Mouse (Mus musculus) liver, embryonic 11.5 days (tissue): ENCODE results near the gene Chchd5. TPM values are rescaled to one million over a fixed set of nuclear protein-coding genes. Genes with fewer than 3 reads are reported as not detected.

ENCODE experiments used
- ATAC-seq: fragments of 200-750 bp; cut with Nextera tagmentation; replicated peaks from 2 replicates; pipeline ENCODE4 v1.8.0; 2017; ENCODE audit warnings: moderate number of reproducible peaks, mild to moderate bottlenecking, moderate TSS enrichment, moderate library complexity; ENCODE audit not compliant: low FRiP score
- DNase-seq: peaks from one replicate; pipeline ENCODE4 v3.0.0-alpha.2; 2017; ENCODE audit warnings: low spot score
- H3K27ac ChIP-seq: fragments of 300-500 bp; sonication (generic); 2 replicates; pipeline ENCODE4 v1.5.1; 2014; ENCODE audit warnings: mild to moderate bottlenecking, low read depth, low read length, control low read depth
- H3K27me3 ChIP-seq: fragments of 300-500 bp; sonication (generic); replicated peaks from 2 replicates; pipeline ENCODE4 v1.6.1; 2014; ENCODE audit warnings: low read length, mixed read lengths; ENCODE audit not compliant: control insufficient read depth, insufficient read depth
- H3K36me3 ChIP-seq: fragments of 300-500 bp; sonication (generic); 2 replicates; pipeline ENCODE4 v1.6.1; 2014; ENCODE audit warnings: mild to moderate bottlenecking, low read length, moderate library complexity, mixed read lengths; ENCODE audit not compliant: control insufficient read depth, insufficient read depth
- H3K4me1 ChIP-seq: fragments of 300-500 bp; sonication (generic); replicated peaks from 2 replicates; pipeline ENCODE4 v1.6.1; 2014; ENCODE audit warnings: low read length, mixed read lengths; ENCODE audit not compliant: control insufficient read depth, insufficient read depth
- H3K4me2 ChIP-seq: fragments of 300-500 bp; sonication (generic); 2 replicates; pipeline ENCODE4 v1.6.1; 2014; ENCODE audit warnings: mild to moderate bottlenecking, control low read depth, moderate library complexity
- H3K4me3 ChIP-seq: fragments of 300-500 bp; sonication (generic); 2 replicates; pipeline ENCODE4 v1.5.1; 2014; ENCODE audit warnings: low read depth, low read length, control low read depth
- H3K9ac ChIP-seq: fragments of 300-500 bp; sonication (generic); 2 replicates; pipeline ENCODE4 v1.6.1; 2014; ENCODE audit warnings: low read depth, low read length, control low read depth
- H3K9me3 ChIP-seq: fragments of 300-500 bp; sonication (generic); 2 replicates; pipeline ENCODE4 v1.6.1; 2016; ENCODE audit warnings: low read length, inconsistent platforms, mixed read lengths; ENCODE audit not compliant: control insufficient read depth
- WGBS: fragments of 180-500 bp; shearing (Covaris S2); extraction: QIAGEN DNeasy Blood & Tissue Kit; methylation state at CpG from one replicate; pipeline ENCODE4 v1.1.7; 2014; 5-methylcytosine and 5-hydroxymethylcytosine counted together
- polyA plus RNA-seq: library from polyadenylated mRNA; unstranded; fragments of >200 nt; fragmentation: Nextera tagmentation; extraction: Ambion mirVana; gene quantifications from 2 replicates; pipeline ENCODE4 v1.2.1, GENCODE M21; 2014

Chchd5 gene
- polyA plus RNA-seq, 1 experiment from 2014 or later = 18.6 TPM

GRCm38 (mm10) chr2:129166466-129167463 lies 37.3 kb downstream of the Chchd5 start:
- no peak overlapping the region for H3K4me3 ChIP-seq
- no peak for DNase-seq
- no peaks in the 10 kb centered on the region for H3K4me1 ChIP-seq
- no peaks in the 10 kb centered on the region for H3K27me3 ChIP-seq
- H3K9ac ChIP-seq = no peak overlapping the region
- no peaks in the 10 kb centered on the region for H3K9me3 ChIP-seq
- H3K4me2 ChIP-seq = no peak overlapping the region
- no peak overlapping the region for H3K27ac ChIP-seq
- WGBS = 57% methylated on average over 10 of the region's 10 CpGs
- no peaks in the 10 kb centered on the region for H3K36me3 ChIP-seq
- ATAC-seq = no peak

- 50% methylated on average over 10 of the region's 10 CpGs for WGBS
- no peak for ATAC-seq
- H3K4me2 ChIP-seq = no peak overlapping the region
- H3K4me3 ChIP-seq = no peak overlapping the region
- H3K9ac ChIP-seq = no peak overlapping the region
- H3K36me3 ChIP-seq = no peaks in the 10 kb centered on the region
- H3K27ac ChIP-seq = no peak overlapping the region
- no peak for DNase-seq
- H3K4me1 ChIP-seq = 0 out of 2 replicates have a peak, but pooled peaks cover 5% of the 10 kb centered on the region
- no peaks in the 10 kb centered on the region for H3K27me3 ChIP-seq
- no peaks in the 10 kb centered on the region for H3K9me3 ChIP-seq
Measured at GRCm38 (mm10) chr2:129173386-129173785, 43.9 kb downstream of the Chchd5 start.

- no peak overlapping the region for H3K9ac ChIP-seq
- DNase-seq = no peak
Measured at GRCm38 (mm10) chr2:129174474-129174873, 45.0 kb downstream of the Chchd5 start.

GRCm38 (mm10) chr2:129175636-129176035 lies 46.1 kb downstream of the Chchd5 start:
- Histone ChIP-seq H3K4me3 (no peak overlapping the region), H3K4me1 (0 out of 2 replicates have a peak, but pooled peaks cover 5% of the 10 kb centered on the region), H3K27me3 (no peaks in the 10 kb centered on the region), H3K9ac (no peak overlapping the region), H3K9me3 (no peaks in the 10 kb centered on the region), H3K36me3 (no peaks in the 10 kb centered on the region), H3K4me2 (no peak overlapping the region), H3K27ac (no peak overlapping the region)
- DNase-seq (no peak), ATAC-seq (no peak)
- 23% methylated on average over 2 of the region's 2 CpGs for WGBS

More at GRCm38 (mm10) chr2:129174474-129174873, 45.0 kb downstream of the Chchd5 start:
- no peak overlapping the region for H3K4me3 ChIP-seq
- 43% methylated on average over 7 of the region's 7 CpGs for WGBS
- H3K27ac ChIP-seq = no peak overlapping the region
- ATAC-seq = peak; percentile 67; the same call in 1 of the 2 replicates
- H3K27me3 ChIP-seq = no peaks in the 10 kb centered on the region
- 0 out of 2 replicates have a peak, but pooled peaks cover 5% of the 10 kb centered on the region for H3K4me1 ChIP-seq
- H3K36me3 ChIP-seq = no peaks in the 10 kb centered on the region
- no peak overlapping the region for H3K4me2 ChIP-seq
- H3K9me3 ChIP-seq = no peaks in the 10 kb centered on the region

- WGBS = 69% methylated on average over 12 of the region's 12 CpGs
- DNase-seq = no peak
- no peak for ATAC-seq
- no peak overlapping the region for H3K4me3 ChIP-seq
- no peaks in the 10 kb centered on the region for H3K27me3 ChIP-seq
- no peaks in the 10 kb centered on the region for H3K36me3 ChIP-seq
- H3K4me1 ChIP-seq = 0 out of 2 replicates have a peak, but pooled peaks cover 5% of the 10 kb centered on the region
- no peak overlapping the region for H3K4me2 ChIP-seq
- no peaks in the 10 kb centered on the region for H3K9me3 ChIP-seq
- no peak overlapping the region for H3K27ac ChIP-seq
- H3K9ac ChIP-seq = no peak overlapping the region
Measured at GRCm38 (mm10) chr2:129176676-129177420, 47.3 kb downstream of the Chchd5 start.

- no peak overlapping the region for H3K9ac ChIP-seq
- no peak overlapping the region for H3K4me2 ChIP-seq
- H3K4me1 ChIP-seq = peaks cover 5% of the 10 kb centered on the region; the same call in 1 of the 2 replicates
- WGBS = 58% methylated on average over 3 of the region's 3 CpGs
- ATAC-seq = no peak
- no peak overlapping the region for H3K27ac ChIP-seq
- H3K4me3 ChIP-seq = no peak overlapping the region
- H3K27me3 ChIP-seq = no peaks in the 10 kb centered on the region
- H3K36me3 ChIP-seq = no peaks in the 10 kb centered on the region
- DNase-seq = no peak
- no peaks in the 10 kb centered on the region for H3K9me3 ChIP-seq
Measured at GRCm38 (mm10) chr2:129177661-129178060, 48.2 kb downstream of the Chchd5 start.

- ATAC-seq = no peak
- no peaks in the 10 kb centered on the region for H3K36me3 ChIP-seq
- no peaks in the 10 kb centered on the region for H3K27me3 ChIP-seq
- DNase-seq = no peak
- 38% methylated on average over 10 of the region's 10 CpGs for WGBS
- no peaks in the 10 kb centered on the region for H3K9me3 ChIP-seq
- no peak overlapping the region for H3K4me3 ChIP-seq
- peaks cover 5% of the 10 kb centered on the region; the same call in 1 of the 2 replicates for H3K4me1 ChIP-seq
- H3K9ac ChIP-seq = no peak overlapping the region
- H3K4me2 ChIP-seq = no peak overlapping the region
- no peak overlapping the region for H3K27ac ChIP-seq
Measured at GRCm38 (mm10) chr2:129178182-129178908, 48.8 kb downstream of the Chchd5 start.
